Mouse (Mus musculus): ENCODE results near the gene Ubap1. TPM values are rescaled to one million over a fixed set of nuclear protein-coding genes. Genes with fewer than 3 reads are reported as not detected.
A peak's percentile ranks its signal among the peaks of the same experiment; 100 is the strongest.

Gene Ubap1
- polyA plus RNA-seq, 1 experiment from 2014 or later: 81.8 TPM

- no peaks in the 10 kb centered on the region for H3K27me3 ChIP-seq (ENCODE audit: low read depth, poor library complexity, severe bottlenecking)
- no peaks in the 10 kb centered on the region for H3K36me3 ChIP-seq
- 0 out of 2 replicates have a peak, but pooled peaks cover 6% of the 10 kb centered on the region for H3K4me1 ChIP-seq
- no peaks in the 10 kb centered on the region for H3K9me3 ChIP-seq (replicated peaks)
- H3K4me3 ChIP-seq: no peak overlapping the region
- DNase-seq (ENCODE audit: low spot score): no peak
- no peak overlapping the region for H3K27ac ChIP-seq (replicated peaks)
- WGBS: 90% methylated on average over 3 of the region's 3 CpGs
Observed at GRCm38 (mm10) chr4:41331085-41331484, 17.7 kb upstream of the Ubap1 start.

- DNase-seq (ENCODE audit: low spot score): no peak
- H3K4me1 ChIP-seq: 0 out of 2 replicates have a peak, but pooled peaks cover 6% of the 10 kb centered on the region
- no peaks in the 10 kb centered on the region for H3K9me3 ChIP-seq (replicated peaks)
- no peak overlapping the region for H3K4me3 ChIP-seq
- no peaks in the 10 kb centered on the region for H3K36me3 ChIP-seq
- H3K27ac ChIP-seq (replicated peaks): no peak overlapping the region
- H3K27me3 ChIP-seq (ENCODE audit: low read depth, poor library complexity, severe bottlenecking): no peaks in the 10 kb centered on the region
- WGBS: 88% methylated on average over 9 of the region's 9 CpGs
Observed at GRCm38 (mm10) chr4:41331698-41332421, 16.9 kb upstream of the Ubap1 start.

GRCm38 (mm10) chr4:41336546-41336945, 12.2 kb upstream of the Ubap1 start:
- H3K4me3 ChIP-seq: no peak overlapping the region

GRCm38 (mm10) chr4:41340912-41341550, 7.8 kb upstream of the Ubap1 start:
- WGBS: 82% methylated on average over 11 of the region's 11 CpGs
- Histone ChIP-seq H3K27me3 (ENCODE audit: low read depth, poor library complexity, severe bottlenecking) (no peaks in the 10 kb centered on the region), H3K9me3 (replicated peaks) (no peaks in the 10 kb centered on the region), H3K27ac (replicated peaks) (no peak overlapping the region), H3K4me1 (no peaks in the 10 kb centered on the region), H3K4me3 (no peak overlapping the region), H3K36me3 (no peaks in the 10 kb centered on the region)
- DNase-seq (ENCODE audit: low spot score): no peak

More at GRCm38 (mm10) chr4:41336546-41336945, 12.2 kb upstream of the Ubap1 start:
- Histone ChIP-seq H3K27ac (replicated peaks) (no peak overlapping the region), H3K9me3 (replicated peaks) (no peaks in the 10 kb centered on the region), H3K4me1 (no peaks in the 10 kb centered on the region), H3K36me3 (no peaks in the 10 kb centered on the region), H3K27me3 (ENCODE audit: low read depth, poor library complexity, severe bottlenecking) (no peaks in the 10 kb centered on the region)
- no peak for DNase-seq (ENCODE audit: low spot score)

GRCm38 (mm10) chr4:41346011-41346410, 2.8 kb upstream of the Ubap1 start:
- Histone ChIP-seq H3K4me3 (no peak overlapping the region), H3K9me3 (replicated peaks) (no peaks in the 10 kb centered on the region), H3K4me1 (peaks cover 18% of the 10 kb centered on the region), H3K27me3 (ENCODE audit: low read depth, poor library complexity, severe bottlenecking) (no peaks in the 10 kb centered on the region), H3K27ac (replicated peaks) (no peak overlapping the region), H3K36me3 (peaks cover 2% of the 10 kb centered on the region)
- DNase-seq (ENCODE audit: low spot score): no peak
- WGBS: 74% methylated on average over 2 of the region's 2 CpGs

GRCm38 (mm10) chr4:41347839-41348238, 957 bp upstream of the Ubap1 start:
- Histone ChIP-seq H3K9me3 (replicated peaks) (0 out of 2 replicates have a peak, but pooled peaks cover 4% of the 10 kb centered on the region), H3K27ac (replicated peaks) (peak overlapping the region; percentile 97)
- 52% methylated on average over 3 of the region's 5 CpGs for WGBS

GRCm38 (mm10) chr4:41349199-41349591, 399 bp downstream of the Ubap1 start:
- peak overlapping the region; percentile 97 for H3K27ac ChIP-seq (replicated peaks)
- H3K4me1 ChIP-seq: peaks cover 18% of the 10 kb centered on the region
- H3K4me3 ChIP-seq: peak overlapping the region; percentile 87
- peaks cover 32% of the 10 kb centered on the region for H3K36me3 ChIP-seq
- no peak for DNase-seq (ENCODE audit: low spot score)
- WGBS: under 1% methylated on average over 28 of the region's 28 CpGs
- H3K27me3 ChIP-seq (ENCODE audit: low read depth, poor library complexity, severe bottlenecking): no peaks in the 10 kb centered on the region
- H3K9me3 ChIP-seq (replicated peaks): 0 out of 2 replicates have a peak, but pooled peaks cover 4% of the 10 kb centered on the region

More at GRCm38 (mm10) chr4:41347839-41348238, 957 bp upstream of the Ubap1 start:
- H3K4me3 ChIP-seq: peak overlapping the region; percentile 87
- peaks cover 19% of the 10 kb centered on the region for H3K36me3 ChIP-seq
- H3K27me3 ChIP-seq (ENCODE audit: low read depth, poor library complexity, severe bottlenecking): no peaks in the 10 kb centered on the region
- H3K4me1 ChIP-seq: peaks cover 18% of the 10 kb centered on the region
- DNase-seq (ENCODE audit: low spot score): no peak

- WGBS: 95% methylated on average over 4 of the region's 4 CpGs
- Histone ChIP-seq H3K4me3 (no peak overlapping the region), H3K9me3 (replicated peaks) (0 out of 2 replicates have a peak, but pooled peaks cover 4% of the 10 kb centered on the region), H3K4me1 (peaks cover 15% of the 10 kb centered on the region), H3K27me3 (ENCODE audit: low read depth, poor library complexity, severe bottlenecking) (no peaks in the 10 kb centered on the region), H3K36me3 (peaks cover 60% of the 10 kb centered on the region), H3K27ac (replicated peaks) (no peak overlapping the region)
- DNase-seq (ENCODE audit: low spot score): no peak
Observed at GRCm38 (mm10) chr4:41352758-41353157, 4.0 kb downstream of the Ubap1 start.

- 98% methylated on average over 1 of the region's 1 CpGs for WGBS
- DNase-seq (ENCODE audit: low spot score): no peak
Observed at GRCm38 (mm10) chr4:41353265-41353664, 4.5 kb downstream of the Ubap1 start.

GRCm38 (mm10) chr4:41357154-41357553, 8.4 kb downstream of the Ubap1 start:
- H3K36me3 ChIP-seq: peaks cover 66% of the 10 kb centered on the region
- no peak overlapping the region for H3K27ac ChIP-seq (replicated peaks)
- H3K9me3 ChIP-seq (replicated peaks): no peaks in the 10 kb centered on the region
- 33% methylated on average over 2 of the region's 2 CpGs for WGBS
- no peak for DNase-seq (ENCODE audit: low spot score)
- no peak overlapping the region for H3K4me3 ChIP-seq
- H3K4me1 ChIP-seq: no peaks in the 10 kb centered on the region
- H3K27me3 ChIP-seq (ENCODE audit: low read depth, poor library complexity, severe bottlenecking): no peaks in the 10 kb centered on the region

More at GRCm38 (mm10) chr4:41353265-41353664, 4.5 kb downstream of the Ubap1 start:
- Histone ChIP-seq H3K9me3 (replicated peaks) (0 out of 2 replicates have a peak, but pooled peaks cover 4% of the 10 kb centered on the region), H3K4me3 (no peak overlapping the region), H3K27ac (replicated peaks) (no peak overlapping the region), H3K27me3 (ENCODE audit: low read depth, poor library complexity, severe bottlenecking) (no peaks in the 10 kb centered on the region), H3K4me1 (peaks cover 10% of the 10 kb centered on the region), H3K36me3 (peaks cover 64% of the 10 kb centered on the region)

GRCm38 (mm10) chr4:41358669-41359068, 9.9 kb downstream of the Ubap1 start:
- H3K27me3 ChIP-seq (ENCODE audit: low read depth, poor library complexity, severe bottlenecking): no peaks in the 10 kb centered on the region
- 94% methylated on average over 2 of the region's 2 CpGs for WGBS
- no peak overlapping the region for H3K27ac ChIP-seq (replicated peaks)
- no peak overlapping the region for H3K4me3 ChIP-seq
- no peaks in the 10 kb centered on the region for H3K4me1 ChIP-seq
- H3K36me3 ChIP-seq: peaks cover 51% of the 10 kb centered on the region
- no peaks in the 10 kb centered on the region for H3K9me3 ChIP-seq (replicated peaks)
- DNase-seq (ENCODE audit: low spot score): no peak

GRCm38 (mm10) chr4:41359358-41359757, 10.6 kb downstream of the Ubap1 start:
- WGBS: 94% methylated on average over 7 of the region's 7 CpGs
- peaks cover 45% of the 10 kb centered on the region for H3K36me3 ChIP-seq
- DNase-seq (ENCODE audit: low spot score): no peak

GRCm38 (mm10) chr4:41361059-41361458, 12.3 kb downstream of the Ubap1 start:
- Histone ChIP-seq H3K4me3 (no peak overlapping the region), H3K36me3 (peaks cover 28% of the 10 kb centered on the region), H3K27me3 (ENCODE audit: low read depth, poor library complexity, severe bottlenecking) (no peaks in the 10 kb centered on the region), H3K27ac (replicated peaks) (no peak overlapping the region), H3K9me3 (replicated peaks) (no peaks in the 10 kb centered on the region), H3K4me1 (no peaks in the 10 kb centered on the region)
- 94% methylated on average over 3 of the region's 3 CpGs for WGBS
- no peak for DNase-seq (ENCODE audit: low spot score)

More at GRCm38 (mm10) chr4:41359358-41359757, 10.6 kb downstream of the Ubap1 start:
- Histone ChIP-seq H3K27me3 (ENCODE audit: low read depth, poor library complexity, severe bottlenecking) (no peaks in the 10 kb centered on the region), H3K4me3 (no peak overlapping the region), H3K4me1 (no peaks in the 10 kb centered on the region), H3K27ac (replicated peaks) (no peak overlapping the region), H3K9me3 (replicated peaks) (no peaks in the 10 kb centered on the region)

Data from midbrain, embryonic 10.5 days (tissue).